Mouse (Mus musculus) bone marrow, adult 2 months (tissue): ENCODE results near the gene Pomt1. TPM values are rescaled to one million over a fixed set of nuclear protein-coding genes. Genes with fewer than 3 reads are reported as not detected.
"Not testable (repeated sequence)": the region's sequence is repeated elsewhere in the genome, so short reads cannot be mapped to it uniquely, and the experiment has no call there.

Experiments used
- H3K27ac ChIP-seq: fragments of 200-500 bp; 2 replicates; pipeline ENCODE4 v1.5.1; 2012; ENCODE audit warnings: low read depth, mild to moderate bottlenecking, control low read depth, inconsistent platforms, low read length; ENCODE audit not compliant: control insufficient read depth, poor library complexity, insufficient read depth
- H3K4me1 ChIP-seq: fragments of 200-500 bp; 2 replicates; pipeline ENCODE4 v1.6.1; 2011; ENCODE audit warnings: low read length; ENCODE audit not compliant: control insufficient read depth, insufficient read depth
- H3K4me3 ChIP-seq: fragments of 200-500 bp; replicated peaks from 2 replicates; pipeline ENCODE3; 2011; ENCODE audit warnings: mild to moderate bottlenecking, low read depth, low read length, control low read depth; ENCODE audit not compliant: control insufficient read depth
- CTCF ChIP-seq: fragments of 200-500 bp; IDR thresholded peaks from 2 replicates; pipeline ENCODE4 v1.5.1; 2011; ENCODE audit warnings: low read length, control low read depth; ENCODE audit not compliant: control insufficient read depth, insufficient read depth
- POLR2A ChIP-seq: fragments of 200-500 bp; IDR thresholded peaks from 2 replicates; pipeline ENCODE4 v1.6.1; 2011; ENCODE audit warnings: low read depth, mild to moderate bottlenecking, control low read depth, low read length, borderline replicate concordance; ENCODE audit not compliant: control insufficient read depth
- WGBS: fragments of 180-500 bp; shearing (Covaris S2); methylation state at CpG from one replicate; pipeline ENCODE4 v1.1.7; 2018; 5-methylcytosine and 5-hydroxymethylcytosine counted together
- polyA plus RNA-seq: library from polyadenylated mRNA; stranded (reverse); fragments of >200 nt; gene quantifications from 2 replicates; pipeline ENCODE4 v1.2.4, GENCODE M21; 2011; ENCODE audit warnings: low replicate concordance; ENCODE audit not compliant: missing spikeins, insufficient read depth, insufficient read length

The Pomt1 gene
- polyA plus RNA-seq, 1 experiment = 16.2 TPM

DNA sequence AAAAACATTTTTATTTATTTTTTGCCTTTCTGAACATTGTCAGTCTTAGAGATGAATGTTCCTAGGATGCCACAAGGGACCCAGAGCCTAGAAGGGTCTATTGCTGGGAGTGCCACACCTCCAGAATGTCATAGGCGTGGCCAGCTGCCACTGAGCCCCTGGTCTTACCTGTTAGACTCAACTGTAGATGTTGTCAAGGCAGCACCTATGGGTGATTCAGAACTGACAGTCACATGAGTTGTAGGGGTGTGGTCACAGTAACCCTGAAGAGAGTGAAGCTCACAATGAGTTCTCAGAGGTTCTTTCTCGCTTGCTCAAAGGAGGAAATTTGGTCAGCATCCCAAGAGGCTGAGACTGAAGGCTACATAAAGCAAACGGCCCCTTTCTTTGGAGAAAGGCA lies 58.9 kb downstream of the Pomt1 start:
- H3K27ac ChIP-seq = no peak overlapping the region
- TF ChIP-seq POLR2A = no peak
- no peak for TF ChIP-seq CTCF
- no peak overlapping the region for H3K4me3 ChIP-seq
- 82% methylated on average over 3 of the region's 3 CpGs for WGBS
- no peaks in the 10 kb centered on the region; the same call in 1 of the 2 replicates for H3K4me1 ChIP-seq

DNA sequence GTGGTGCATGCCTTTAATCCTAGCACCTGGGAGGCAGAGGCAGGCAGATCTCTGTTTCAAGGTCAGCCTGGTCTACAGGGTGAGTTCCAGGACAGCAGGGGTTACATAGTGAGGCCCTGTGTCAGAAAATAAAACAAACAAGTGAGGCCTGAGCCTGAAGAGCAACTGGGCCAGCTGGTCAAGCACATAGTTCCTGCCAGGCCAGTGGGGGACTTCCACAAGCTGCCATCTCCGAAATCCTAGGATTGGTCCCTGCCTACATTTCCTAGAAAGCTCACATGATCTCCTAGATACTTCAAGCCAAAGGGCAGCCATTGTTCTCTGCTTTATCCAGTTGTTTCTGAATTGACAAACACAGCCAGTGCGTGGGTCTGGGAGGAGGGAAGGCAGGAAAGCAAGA lies 59.5 kb downstream of the Pomt1 start:
- not testable (repeated sequence) for H3K27ac ChIP-seq, H3K4me3 ChIP-seq, H3K4me1 ChIP-seq
- 84% methylated on average over 2 of the region's 2 CpGs for WGBS

DNA sequence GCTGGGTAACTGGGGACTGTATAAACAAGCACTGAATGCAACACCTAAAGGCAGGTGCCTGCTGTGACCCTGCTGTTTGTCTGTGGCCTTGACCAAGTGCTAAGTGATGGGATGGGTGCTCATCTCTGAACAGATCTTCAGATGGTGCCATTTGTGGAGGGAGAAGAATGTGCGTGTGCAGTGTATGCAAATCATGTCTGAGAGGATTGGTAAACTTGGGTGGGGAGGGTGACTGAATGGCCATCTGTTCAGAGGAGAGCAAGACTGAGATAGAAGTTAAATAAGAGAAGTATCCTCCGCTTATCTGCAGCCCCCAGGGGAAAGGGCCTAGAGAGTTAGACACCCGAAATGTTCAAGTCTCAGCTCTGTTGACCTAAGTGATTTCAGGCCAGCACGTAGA lies 63.1 kb downstream of the Pomt1 start:
- no peak overlapping the region for H3K4me3 ChIP-seq
- no peaks in the 10 kb centered on the region for H3K4me1 ChIP-seq
- H3K27ac ChIP-seq = no peak overlapping the region
- 92% methylated on average over 4 of the region's 4 CpGs for WGBS
- no peak for TF ChIP-seq POLR2A
- TF ChIP-seq CTCF = no peak

DNA sequence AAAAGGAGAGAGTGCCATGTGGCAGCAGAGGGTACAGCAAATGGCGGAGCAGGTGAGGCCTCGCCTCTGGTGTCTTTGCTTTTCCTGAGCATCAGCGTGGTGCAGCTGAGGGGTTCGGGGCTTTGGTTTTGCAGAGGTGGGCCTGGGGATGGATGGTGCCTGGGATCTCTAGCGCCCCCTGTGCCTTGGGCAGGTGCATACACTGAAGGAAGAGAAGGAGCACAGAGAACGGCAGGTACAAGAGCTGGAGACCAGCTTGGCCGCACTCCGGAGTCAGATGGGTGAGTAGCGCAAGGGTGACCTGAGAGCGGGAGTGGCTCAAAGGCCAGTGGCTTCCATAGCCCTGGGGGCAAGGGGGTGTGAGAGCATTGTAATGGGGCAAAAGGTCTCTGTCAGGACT lies 66.6 kb downstream of the Pomt1 start:
- WGBS = 89% methylated on average over 10 of the region's 10 CpGs
- TF ChIP-seq CTCF = peak; percentile 22; the same call in 1 of the 2 replicates
- TF ChIP-seq POLR2A = no peak
- Histone ChIP-seq H3K27ac (no peak overlapping the region), H3K4me1 (no peaks in the 10 kb centered on the region), H3K4me3 (no peak overlapping the region)

DNA sequence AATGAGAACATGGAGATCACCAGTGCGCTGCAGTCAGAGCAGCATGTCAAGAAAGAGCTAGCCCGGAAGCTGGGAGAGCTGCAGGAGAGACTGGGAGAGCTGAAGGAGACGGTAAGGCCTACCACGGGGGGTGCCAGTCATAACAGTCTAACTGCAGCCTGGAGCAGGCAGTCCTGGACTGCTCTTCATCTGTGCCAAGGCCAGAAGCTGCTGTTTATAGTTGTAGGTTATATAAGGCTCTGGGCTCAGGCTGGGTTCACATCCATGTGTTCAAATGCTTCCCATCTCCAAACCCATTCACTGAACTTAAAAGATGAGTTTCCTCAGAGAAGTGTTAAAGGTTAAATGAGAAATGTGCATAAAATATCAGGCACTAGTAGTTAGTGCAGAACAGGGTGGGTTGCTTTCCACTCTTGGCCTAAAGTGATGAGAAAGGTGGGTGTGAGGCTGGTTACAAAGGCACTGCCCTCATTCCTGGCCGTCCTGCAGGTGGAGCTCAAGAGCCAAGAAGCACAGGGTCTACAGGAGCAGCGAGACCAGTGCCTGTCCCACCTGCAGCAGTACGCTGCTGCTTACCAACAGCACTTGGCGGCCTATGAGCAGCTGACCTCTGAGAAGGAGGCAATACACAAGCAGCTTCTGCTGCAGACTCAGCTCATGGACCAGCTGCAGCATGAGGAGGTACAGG lies 67.9 kb downstream of the Pomt1 start:
- TF ChIP-seq CTCF (peak; percentile 81), POLR2A (no peak)
- Histone ChIP-seq H3K4me1 (no peaks in the 10 kb centered on the region), H3K4me3 (no peak overlapping the region), H3K27ac (no peak overlapping the region)
- WGBS = 67% methylated on average over 8 of the region's 8 CpGs

Other genes with a start within 250 kb of the Pomt1 start
- 11.4 and 12.5 TPM in 2 replicates for gene Fam78a, start 151.7 kb upstream of the Pomt1 start, polyA plus RNA-seq
- gene Plpp7, start 141.1 kb upstream of the Pomt1 start, polyA plus RNA-seq = not detected in 2 replicates
- gene Prrc2b, start 85.5 kb upstream of the Pomt1 start, polyA plus RNA-seq = 32.3 and 44.5 TPM in 2 replicates
- gene Uck1, start 23.6 kb downstream of the Pomt1 start, polyA plus RNA-seq = 11.9 and 19.6 TPM in 2 replicates
- 26.6 and 39.8 TPM in 2 replicates for gene Golga2, start 50.8 kb downstream of the Pomt1 start, polyA plus RNA-seq
- 278 and 393 TPM in 2 replicates for gene Swi5, start 51.5 kb downstream of the Pomt1 start, polyA plus RNA-seq
- 71.7 and 127 TPM in 2 replicates for gene Ciz1, start 115.7 kb downstream of the Pomt1 start, polyA plus RNA-seq
- 1.4 and 1.9 TPM in 2 replicates for gene Dnm1, start 116.7 kb downstream of the Pomt1 start, polyA plus RNA-seq
- gene 1110008P14Rik, start 145.3 kb downstream of the Pomt1 start, polyA plus RNA-seq = 28.0 and 39.6 TPM in 2 replicates
- gene Lcn2, start 151.7 kb downstream of the Pomt1 start, polyA plus RNA-seq = 436 and 1,079 TPM in 2 replicates
- gene Ptges2, start 159.3 kb downstream of the Pomt1 start, polyA plus RNA-seq = 3.6 and 15.0 TPM in 2 replicates
- 1.9 and 2.6 TPM in 2 replicates for gene Naif1, start 213.9 kb downstream of the Pomt1 start, polyA plus RNA-seq
- gene Slc25a25, start 214.9 kb downstream of the Pomt1 start, polyA plus RNA-seq = 7.3 and 10.6 TPM in 2 replicates